Mouse (Mus musculus) megakaryocyte progenitor cell, adult 5-6 weeks (primary cell): ENCODE results near the gene Gm525. TPM values are rescaled to one million over a fixed set of nuclear protein-coding genes. Genes with fewer than 3 reads are reported as not detected.
"Not testable (repeated sequence)": the region's sequence is repeated elsewhere in the genome, so short reads cannot be mapped to it uniquely, and the experiment has no call there.

Experiments
- ATAC-seq: replicated peaks from 2 replicates; pipeline ENCODE4 v1.8.0; 2016; ENCODE audit warnings: mild to moderate bottlenecking, moderate TSS enrichment, inconsistent platforms; ENCODE audit not compliant: poor library complexity
- total RNA-seq, 2 experiments: library from RNA; stranded (forward) in 1 of 2; stranded (reverse) in 1 of 2; fragments of 157-497, 149-512 nt in 1 of 2; fragments of 200-1000 nt in 1 of 2; gene quantifications; 2 replicates each; pipeline versions ENCODE4 v1.2.3 to v1.2.4; 2015 to 2017

Gene Gm525
- total RNA-seq, 2 experiments from 2014 or later = not detected

- no peak for ATAC-seq
Observed at GRCm38 (mm10) chr11:89095306-89095705, 21.7 kb downstream of the Gm525 start.

GRCm38 (mm10) chr11:89097292-89097691 is 23.7 kb downstream of the Gm525 start:
- not testable (repeated sequence) for ATAC-seq

GRCm38 (mm10) chr11:89098083-89098835 is 24.6 kb downstream of the Gm525 start:
- peak; percentile 60 for ATAC-seq

GRCm38 (mm10) chr11:89098930-89099329 is 25.3 kb downstream of the Gm525 start:
- ATAC-seq = no peak

- ATAC-seq = peak; percentile 95
Observed at GRCm38 (mm10) chr11:89100403-89100802, 26.8 kb downstream of the Gm525 start.

GRCm38 (mm10) chr11:89100826-89101321 is 27.2 kb downstream of the Gm525 start:
- peak; percentile 51 for ATAC-seq

- ATAC-seq = no peak
Observed at GRCm38 (mm10) chr11:89103166-89103565, 29.5 kb downstream of the Gm525 start.

GRCm38 (mm10) chr11:89105211-89105610 is 31.6 kb downstream of the Gm525 start:
- no peak for ATAC-seq

- peak; percentile 59 for ATAC-seq
Observed at GRCm38 (mm10) chr11:89105823-89106222, 32.2 kb downstream of the Gm525 start.

- no peak for ATAC-seq
Observed at GRCm38 (mm10) chr11:89107180-89107807, 33.7 kb downstream of the Gm525 start.

GRCm38 (mm10) chr11:89124411-89124810 is 50.8 kb downstream of the Gm525 start:
- no peak for ATAC-seq

GRCm38 (mm10) chr11:89130856-89131255 is 57.2 kb downstream of the Gm525 start:
- no peak for ATAC-seq

- ATAC-seq = no peak
Observed at GRCm38 (mm10) chr11:89132406-89132805, 58.8 kb downstream of the Gm525 start.

GRCm38 (mm10) chr11:89134211-89134610 is 60.6 kb downstream of the Gm525 start:
- ATAC-seq = no peak

GRCm38 (mm10) chr11:89137915-89138314 is 64.3 kb downstream of the Gm525 start:
- ATAC-seq = no peak

Other genes starting within 250 kb of the Gm525 start
- gene Akap1, start 209.3 kb upstream of the Gm525 start, total RNA-seq (2015) = 8.9 and 9.5 TPM in 2 replicates
- gene Akap1, start 209.3 kb upstream of the Gm525 start, total RNA-seq (2017) = 22.4 and 24.0 TPM in 2 replicates
- 25.0 and 25.4 TPM in 2 replicates for gene Scpep1, start 118.4 kb upstream of the Gm525 start, total RNA-seq (2015)
- 13.8 and 15.0 TPM in 2 replicates for gene Scpep1, start 118.4 kb upstream of the Gm525 start, total RNA-seq (2017)
- gene Elobl, start 106.9 kb upstream of the Gm525 start, total RNA-seq (2015) = not detected in 2 replicates
- not detected in 2 replicates for gene Elobl, start 106.9 kb upstream of the Gm525 start, total RNA-seq (2017)
- gene Coil, start 103.6 kb upstream of the Gm525 start, total RNA-seq (2015) = 7.6 and 10.1 TPM in 2 replicates
- 11.2 and 11.7 TPM in 2 replicates for gene Coil, start 103.6 kb upstream of the Gm525 start, total RNA-seq (2017)
- gene Trim25, start 74.5 kb upstream of the Gm525 start, total RNA-seq (2015) = 22.8 and 28.2 TPM in 2 replicates
- gene Trim25, start 74.5 kb upstream of the Gm525 start, total RNA-seq (2017) = 16.7 and 21.2 TPM in 2 replicates
- 2.6 and 3.6 TPM in 2 replicates for gene Dgke, start 7.0 kb upstream of the Gm525 start, total RNA-seq (2015)
- gene Dgke, start 7.0 kb upstream of the Gm525 start, total RNA-seq (2017) = 4.6 and 6.2 TPM in 2 replicates
- not detected in 2 replicates for gene Nog, start 228.5 kb downstream of the Gm525 start, total RNA-seq (2015)
- not detected in 2 replicates for gene Nog, start 228.5 kb downstream of the Gm525 start, total RNA-seq (2017)